Mouse (Mus musculus) C2C12 (cell line): ENCODE data around the gene Gm28048. TPM values are rescaled to one million over a fixed set of nuclear protein-coding genes. Genes with fewer than 3 reads are reported as not detected.

Experiments
- H3K27me3 ChIP-seq: one replicate; pipeline ENCODE4 v1.6.1; 2011; ENCODE audit not compliant: control insufficient read depth, insufficient read depth, insufficient read length
- H3K36me3 ChIP-seq: one replicate; pipeline ENCODE4 v1.6.1; 2011; ENCODE audit not compliant: control insufficient read depth, insufficient read depth
- H3K4me3 ChIP-seq: one replicate; pipeline ENCODE4 v1.5.1; 2011; ENCODE audit warnings: mild to moderate bottlenecking, control low read depth; ENCODE audit not compliant: poor library complexity, insufficient read depth, severe bottlenecking
- H3K79me2 ChIP-seq: one replicate; pipeline ENCODE4 v1.6.1; 2011; ENCODE audit not compliant: control insufficient read depth, insufficient read depth
- H3K79me3 ChIP-seq: one replicate; pipeline ENCODE4 v1.6.1; 2011; ENCODE audit warnings: low read depth, control low read depth
- H3ac ChIP-seq: one replicate; pipeline ENCODE3; 2011; ENCODE audit warnings: low read depth; ENCODE audit not compliant: control insufficient read depth, insufficient read length
- CEBPB ChIP-seq: IDR thresholded peaks from one replicate; pipeline ENCODE4 v1.6.1; 2011; ENCODE audit warnings: low read depth, mild to moderate bottlenecking, control low read depth, moderate library complexity
- CTCF ChIP-seq: IDR thresholded peaks from one replicate; pipeline ENCODE4 v1.5.1; 2011; ENCODE audit not compliant: control insufficient read depth, insufficient read depth, insufficient read length
- FOSL1 ChIP-seq: IDR thresholded peaks from one replicate; pipeline ENCODE4 v1.8.0; 2011; ENCODE audit warnings: mild to moderate bottlenecking, low read length; ENCODE audit not compliant: poor library complexity, insufficient read depth, severe bottlenecking
- MAX ChIP-seq: IDR thresholded peaks from one replicate; pipeline ENCODE4 v1.6.1; 2011; ENCODE audit warnings: mild to moderate bottlenecking, control low read depth
- MYOD1 ChIP-seq: IDR thresholded peaks from one replicate; pipeline ENCODE4 v1.6.1; 2011; ENCODE audit warnings: low read depth; ENCODE audit not compliant: control insufficient read depth, insufficient read length
- MYOG ChIP-seq: IDR thresholded peaks from one replicate; pipeline ENCODE4 v1.6.1; 2011; ENCODE audit not compliant: control insufficient read depth, insufficient read length; ENCODE audit errors: extremely low read depth
- USF1 ChIP-seq: IDR thresholded peaks from one replicate; pipeline ENCODE4 v1.6.1; 2011; ENCODE audit warnings: low read depth, mild to moderate bottlenecking, control low read depth, moderate library complexity
- long read RNA-seq, 2 experiments: library from polyadenylated mRNA; unstranded; transcript quantifications; one replicate each; pipeline ENCODE4 v2.0.0; 2019 to 2020
- polyA plus RNA-seq: library from polyadenylated mRNA; unstranded; fragments of >200 nt; fragmentation: generic; extraction: Trizol; gene quantifications from one replicate; pipeline ENCODE4 v1.2.1, GENCODE M21; 2012; ENCODE audit warnings: missing spikeins

Gm28048 gene
- polyA plus RNA-seq = 1.4 TPM
- long read RNA-seq, experiment 1, partial matches to known transcripts = 1 of 4 reads
- long read RNA-seq, experiment 1, other reads (novel, unspliced or antisense) = 3 of 4 reads
- long read RNA-seq, experiment 2, partial matches to known transcripts = 0 of 2 reads
- long read RNA-seq, experiment 2, other reads (novel, unspliced or antisense) = 1 of 2 reads

DNA sequence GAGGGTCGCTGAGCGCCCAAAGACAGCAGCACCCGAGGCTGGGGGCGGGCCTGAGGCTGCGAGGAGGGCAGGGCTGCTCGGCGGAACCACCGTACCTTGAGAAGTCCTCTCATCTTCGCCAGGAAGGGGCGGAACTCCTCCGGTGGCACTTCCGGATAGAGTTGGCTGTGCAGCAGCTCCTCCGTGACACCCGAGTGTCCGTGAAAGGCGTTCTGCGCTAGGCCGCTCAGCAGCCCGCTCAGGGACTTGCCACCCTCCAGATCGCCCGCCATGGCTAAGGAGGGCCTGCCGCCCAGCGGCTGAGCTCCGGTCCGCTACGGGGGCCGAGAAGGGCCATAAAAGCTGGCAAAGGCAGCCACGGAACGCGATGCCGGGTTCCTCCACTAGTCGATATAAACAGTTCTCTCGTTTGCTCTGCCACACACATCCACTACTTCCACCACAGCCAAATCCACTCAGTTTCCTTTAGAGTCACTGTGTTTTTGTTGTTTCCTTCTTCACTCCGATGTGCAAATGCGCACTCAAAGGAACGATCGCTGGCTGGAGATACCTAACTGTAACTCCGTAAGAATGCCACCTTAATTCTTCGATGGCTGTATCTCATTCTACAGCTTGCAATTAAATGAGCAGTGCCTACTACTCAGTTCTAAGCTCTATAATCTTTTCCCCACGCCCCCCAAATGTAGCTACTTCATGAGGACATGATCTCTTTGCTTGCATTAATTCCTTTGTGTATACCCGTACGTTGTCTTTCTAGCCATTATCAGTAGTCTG lies at the start of gene Gm28048, which contains the start of gene Commd1:
Gene Gm28048, minus strand, starts transcription at position 107 of the 774 bp plus-strand sequence.
Gene Commd1, minus strand, starts transcription at position 399 of the 774 bp plus-strand sequence.
- H3K79me2 ChIP-seq = peaks cover 48% of the 10 kb centered on the region
- H3K36me3 ChIP-seq = peaks cover 17% of the 10 kb centered on the region

DNA sequence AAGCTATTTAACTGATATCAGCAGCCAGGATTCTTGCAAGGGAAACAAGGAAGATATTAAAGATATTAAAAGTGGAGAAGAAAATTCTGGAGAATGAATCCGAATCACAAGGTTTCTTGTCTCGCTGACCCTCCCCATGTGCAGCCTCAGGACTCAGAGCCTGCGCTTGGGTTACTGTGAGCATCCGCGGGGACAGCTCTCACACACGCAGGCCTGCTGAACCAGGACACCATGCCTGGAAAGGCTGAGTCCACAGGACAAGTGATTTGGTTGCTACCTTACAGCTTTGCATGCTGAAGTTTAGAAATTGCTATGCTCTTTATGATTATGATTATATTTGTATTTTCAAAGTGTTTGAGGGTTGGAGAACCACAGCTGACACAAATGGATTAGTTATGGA lies 47.5 kb upstream of the Gm28048 start:
- Histone ChIP-seq H3K27me3 (no peaks in the 10 kb centered on the region), H3K4me3 (no peak overlapping the region), H3K79me3 (no peaks in the 10 kb centered on the region), H3K36me3 (no peaks in the 10 kb centered on the region), H3ac (no peak overlapping the region), H3K79me2 (no peaks in the 10 kb centered on the region)
- TF ChIP-seq MYOG (no peak), CEBPB (no peak), MYOD1 (no peak), MAX (no peak), CTCF (no peak), USF1 (no peak), FOSL1 (no peak)

More for the DNA sequence above, at the start of gene Gm28048, which contains the start of gene Commd1:
- TF ChIP-seq FOSL1 (no peak), MAX (peak; percentile 35), CTCF (peak; percentile 6)
- H3K79me3 ChIP-seq = peaks cover 40% of the 10 kb centered on the region
- peak within 1 kb of the TSS; percentile 74 for H3ac ChIP-seq
- H3K4me3 ChIP-seq = peak within 1 kb of the TSS; percentile 59
- H3K27me3 ChIP-seq = no peaks in the 10 kb centered on the region

DNA sequence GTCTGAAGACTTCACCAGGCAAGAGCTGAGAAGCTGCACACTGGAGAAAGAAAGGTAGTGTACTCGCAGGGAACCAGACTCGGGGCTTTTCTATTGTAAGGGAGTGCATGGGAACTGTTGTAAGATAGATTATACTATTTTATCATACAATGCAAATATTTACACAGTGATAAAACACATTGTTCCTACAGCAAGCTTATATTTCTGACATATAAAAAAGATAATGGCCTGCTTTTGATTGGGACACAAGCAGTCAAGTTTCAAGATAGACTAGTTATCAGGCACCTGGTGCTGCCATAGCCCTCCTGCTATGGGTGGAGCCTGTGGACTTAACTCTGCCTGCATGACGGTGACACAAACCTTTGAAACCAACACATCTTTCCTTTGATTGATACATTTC lies 47.1 kb upstream of the Gm28048 start:
- Histone ChIP-seq H3K79me2 (no peaks in the 10 kb centered on the region), H3K79me3 (no peaks in the 10 kb centered on the region), H3ac (no peak overlapping the region), H3K36me3 (no peaks in the 10 kb centered on the region), H3K27me3 (no peaks in the 10 kb centered on the region), H3K4me3 (no peak overlapping the region)
- TF ChIP-seq MYOG = no peak
- no peak for TF ChIP-seq CTCF
- TF ChIP-seq MYOD1 = no peak
- no peak for TF ChIP-seq FOSL1
- no peak for TF ChIP-seq USF1
- TF ChIP-seq MAX = no peak
- TF ChIP-seq CEBPB = no peak

DNA sequence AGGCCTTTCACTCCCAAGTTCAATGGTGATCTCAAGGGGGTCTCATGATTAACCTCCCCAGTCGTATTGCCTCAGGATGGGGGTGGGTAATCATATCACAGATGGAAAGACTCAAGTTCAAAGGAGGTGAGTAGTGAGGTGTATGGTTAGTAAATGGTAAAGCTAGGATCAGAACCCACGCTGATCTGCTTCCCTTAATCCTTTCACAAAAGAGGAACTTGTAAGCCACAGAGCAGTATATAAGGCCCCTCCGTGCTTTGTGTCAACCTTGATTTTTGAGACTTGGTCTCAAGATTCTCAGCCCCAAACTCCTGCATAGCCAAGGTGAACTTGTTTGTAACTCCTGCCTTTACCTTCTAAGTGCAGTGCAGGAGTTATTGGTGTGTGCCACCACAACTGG lies 42.3 kb upstream of the Gm28048 start:
- TF ChIP-seq MYOG (no peak), CTCF (no peak), MYOD1 (no peak), FOSL1 (no peak), CEBPB (no peak), USF1 (no peak), MAX (no peak)
- no peaks in the 10 kb centered on the region for H3K79me3 ChIP-seq
- H3K4me3 ChIP-seq = no peak overlapping the region
- no peaks in the 10 kb centered on the region for H3K27me3 ChIP-seq
- no peaks in the 10 kb centered on the region for H3K79me2 ChIP-seq
- no peaks in the 10 kb centered on the region for H3K36me3 ChIP-seq
- no peak overlapping the region for H3ac ChIP-seq

DNA sequence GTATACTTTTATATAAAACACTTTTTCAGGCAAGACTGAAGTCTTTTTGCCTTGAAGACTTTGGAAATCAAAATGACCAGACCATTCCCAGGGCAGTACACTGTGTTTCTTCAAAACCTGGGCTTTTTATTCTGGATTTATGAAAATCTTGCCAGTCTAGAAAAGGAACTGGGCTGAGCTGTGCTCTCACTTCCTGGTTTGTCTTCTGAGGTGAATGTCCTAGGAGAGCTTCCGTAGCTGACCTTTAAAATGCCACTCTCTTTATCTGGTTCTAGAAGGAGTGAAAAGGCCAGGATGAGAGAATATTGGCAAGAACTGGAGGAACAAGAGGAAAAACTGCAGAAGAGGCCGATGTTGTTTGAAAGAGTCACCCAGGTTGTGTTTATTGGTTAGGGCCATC lies 41.3 kb upstream of the Gm28048 start:
- Histone ChIP-seq H3K27me3 (no peaks in the 10 kb centered on the region), H3K4me3 (no peak overlapping the region), H3K79me3 (no peaks in the 10 kb centered on the region), H3K79me2 (no peaks in the 10 kb centered on the region), H3K36me3 (no peaks in the 10 kb centered on the region), H3ac (no peak overlapping the region)
- TF ChIP-seq FOSL1 (no peak), USF1 (no peak), MAX (no peak), MYOG (no peak), CTCF (no peak), MYOD1 (no peak), CEBPB (no peak)
